Mouse (Mus musculus): Measurements from ENCODE around the gene Gm21830. TPM values are rescaled to one million over a fixed set of nuclear protein-coding genes. Genes with fewer than 3 reads are reported as not detected.
"Not testable (repeated sequence)": the region's sequence is repeated elsewhere in the genome, so short reads cannot be mapped to it uniquely, and the experiment has no call there.

Gm21830 gene
- not detected for total RNA-seq (2021)
- long read RNA-seq, experiment 1 = 0 reads
- long read RNA-seq, experiment 2 = 0 reads

GRCm38 (mm10) chr2:67413425-67413824 lies at the start of gene Gm21830:
Gene Gm21830, plus strand, starts transcription at chr2:67413725.
- DNase-seq = not testable (repeated sequence)

- no peak for DNase-seq
These were observed 49.0 kb upstream of the Gm21830 start for GRCm38 (mm10) chr2:67364506-67364905.

GRCm38 (mm10) chr2:67378504-67378903 lies 35.0 kb upstream of the Gm21830 start:
- DNase-seq = no peak

- no peak for DNase-seq
These were observed 7.3 kb downstream of the Gm21830 start for GRCm38 (mm10) chr2:67420853-67421252.

GRCm38 (mm10) chr2:67422799-67423198 lies 9.3 kb downstream of the Gm21830 start:
- DNase-seq = no peak

GRCm38 (mm10) chr2:67433081-67433480 lies 19.6 kb downstream of the Gm21830 start, which contains the start of gene Gm26727:
Gene Gm26727, minus strand, starts transcription at chr2:67433181.
- no peak for DNase-seq

GRCm38 (mm10) chr2:67438309-67438708 lies 24.8 kb downstream of the Gm21830 start:
- no peak for DNase-seq

GRCm38 (mm10) chr2:67445780-67446179 lies 32.3 kb downstream of the Gm21830 start, which contains the start of gene Xirp2:
Gene Xirp2, plus strand, starts transcription at chr2:67446002.
- DNase-seq = peak; percentile 56

- no peak for DNase-seq
These were observed 33.2 kb downstream of the Gm21830 start for GRCm38 (mm10) chr2:67446772-67447171.

GRCm38 (mm10) chr2:67447206-67447605 lies 33.7 kb downstream of the Gm21830 start:
- peak; percentile 25 for DNase-seq

GRCm38 (mm10) chr2:67460857-67461256 lies 47.3 kb downstream of the Gm21830 start:
- no peak for DNase-seq

- DNase-seq = no peak
These were observed 53.5 kb downstream of the Gm21830 start for GRCm38 (mm10) chr2:67467036-67467435.

GRCm38 (mm10) chr2:67470030-67470429 lies 56.5 kb downstream of the Gm21830 start:
- not testable (repeated sequence) for DNase-seq

- DNase-seq = no peak
These were observed 64.2 kb downstream of the Gm21830 start for GRCm38 (mm10) chr2:67477753-67478152.

- DNase-seq = peak; percentile 83
These were observed 67.5 kb downstream of the Gm21830 start for GRCm38 (mm10) chr2:67481051-67481450.

Other genes with a start within 250 kb of the Gm21830 start
- not detected for gene Gm26727, start 19.5 kb downstream of the Gm21830 start, total RNA-seq (2021)
- 100 to 1,000 TPM; 830 to 948 TPM for gene Xirp2, start 32.3 kb downstream of the Gm21830 start, total RNA-seq (2021)
- 1 to 10 TPM; 1.9 to 2.8 TPM for gene B3galt1, start 152.1 kb downstream of the Gm21830 start, total RNA-seq (2021)

Measured in gastrocnemius, postnatal 25 days (tissue).